Mouse (Mus musculus) G1E (cell line): ENCODE results near the gene Plxnd1.

Experiments used
- CTCF ChIP-seq: IDR thresholded peaks from 2 replicates; pipeline ENCODE4 v1.5.1; 2012; ENCODE audit warnings: low read depth, low read length, inconsistent platforms, mixed read lengths
- GATA1 ChIP-seq: IDR thresholded peaks from 2 replicates; pipeline ENCODE4 v1.6.1; 2012; ENCODE audit warnings: borderline replicate concordance, low read length, inconsistent platforms, mixed read lengths
- GATA2 ChIP-seq: IDR thresholded peaks from 2 replicates; pipeline ENCODE4 v1.6.1; 2012; ENCODE audit warnings: low read depth, low read length, inconsistent platforms, borderline replicate concordance
- POLR2AphosphoS5 ChIP-seq: IDR thresholded peaks from 2 replicates; pipeline ENCODE4 v1.6.1; 2012; ENCODE audit warnings: low read depth, low read length, inconsistent platforms; ENCODE audit not compliant: insufficient replicate concordance
- TAL1 ChIP-seq: conservative IDR thresholded peaks from 2 replicates; pipeline ENCODE4 v1.6.1; 2012; ENCODE audit warnings: low read depth, low read length, inconsistent platforms, mixed read lengths

- TF ChIP-seq CTCF (no peak), GATA1 (no peak), POLR2AphosphoS5 (no peak), TAL1 (no peak), GATA2 (no peak)
Observed at GRCm38 (mm10) chr6:115962439-115963085, 32.2 kb downstream of the Plxnd1 start.
